Mouse (Mus musculus) layer of hippocampus, postnatal 10 days (tissue): Measurements from ENCODE around the gene Gm10188. TPM values are rescaled to one million over a fixed set of nuclear protein-coding genes. Genes with fewer than 3 reads are reported as not detected.
A peak's percentile ranks its signal among the peaks of the same experiment; 100 is the strongest.

Source experiments
- DNase-seq, 2 experiments: peaks; one replicate each; pipeline ENCODE4 v3.0.0; 2021; ENCODE audit warnings: low spot score in 2 of 2
- long read RNA-seq: library from polyadenylated mRNA; stranded (forward); transcript quantifications from one replicate; pipeline ENCODE4 v2.0.0, GENCODE M21; 2023
- total RNA-seq, 2 experiments: library from RNA; stranded (reverse); gene quantifications; 2 replicates each; pipeline ENCODE4 v1.2.3; 2021

Gm10188 gene
- not detected for total RNA-seq
- long read RNA-seq, result 0 reads

GRCm38 (mm10) chr1:132229667-132230066 lies at the start of gene Gm10188:
TSS of gene Gm10188 (minus strand) at chr1:132229767.
- DNase-seq, result no peak

- no peak for DNase-seq
Measured at GRCm38 (mm10) chr1:132277124-132277523, 47.6 kb upstream of the Gm10188 start.

GRCm38 (mm10) chr1:132276694-132277093 lies 47.1 kb upstream of the Gm10188 start:
- no peak for DNase-seq

- no peak for DNase-seq
Measured at GRCm38 (mm10) chr1:132271237-132271636, 41.7 kb upstream of the Gm10188 start.

GRCm38 (mm10) chr1:132268418-132269060 lies 39.0 kb upstream of the Gm10188 start:
- no peak for DNase-seq

GRCm38 (mm10) chr1:132267959-132268358 lies 38.4 kb upstream of the Gm10188 start:
- no peak for DNase-seq

GRCm38 (mm10) chr1:132266791-132267557 lies 37.4 kb upstream of the Gm10188 start:
- DNase-seq, result no peak

GRCm38 (mm10) chr1:132265936-132266335 lies 36.4 kb upstream of the Gm10188 start:
- DNase-seq, result no peak

GRCm38 (mm10) chr1:132265211-132265859 lies 35.8 kb upstream of the Gm10188 start:
- DNase-seq, result no peak

GRCm38 (mm10) chr1:132264577-132264976 lies 35.0 kb upstream of the Gm10188 start:
- no peak for DNase-seq

GRCm38 (mm10) chr1:132263618-132264017 lies 34.1 kb upstream of the Gm10188 start:
- no peak for DNase-seq

- DNase-seq, result no peak
Measured at GRCm38 (mm10) chr1:132261058-132261457, 31.5 kb upstream of the Gm10188 start.

- no peak for DNase-seq
Measured at GRCm38 (mm10) chr1:132260331-132260730, 30.8 kb upstream of the Gm10188 start.

GRCm38 (mm10) chr1:132254467-132254866 lies 24.9 kb upstream of the Gm10188 start:
- DNase-seq, result no peak

- no peak for DNase-seq
Measured at GRCm38 (mm10) chr1:132246641-132247040, 17.1 kb upstream of the Gm10188 start.

- peak; percentile 37 to 39 for DNase-seq
Measured at GRCm38 (mm10) chr1:132246137-132246536, 16.6 kb upstream of the Gm10188 start.

GRCm38 (mm10) chr1:132245010-132245409 lies 15.4 kb upstream of the Gm10188 start:
- no peak for DNase-seq

GRCm38 (mm10) chr1:132237585-132238159 lies 8.1 kb upstream of the Gm10188 start:
- DNase-seq, result peak; percentile 77 to 83

GRCm38 (mm10) chr1:132234757-132235273 lies 5.2 kb upstream of the Gm10188 start:
- DNase-seq, result no peak

- DNase-seq, result no peak
Measured at GRCm38 (mm10) chr1:132233566-132233965, 4.0 kb upstream of the Gm10188 start.

- no peak for DNase-seq
Measured at GRCm38 (mm10) chr1:132231470-132232274, 2.1 kb upstream of the Gm10188 start.
